Mouse (Mus musculus) neural tube, embryonic 15.5 days (tissue): Measurements from ENCODE around the gene Pkd1l3. TPM values are rescaled to one million over a fixed set of nuclear protein-coding genes. Genes with fewer than 3 reads are reported as not detected.

Experiments
- ATAC-seq: fragments of 200-750 bp; cut with Nextera tagmentation; 2 replicates; pipeline ENCODE4 v1.8.0; 2017; ENCODE audit warnings: mild to moderate bottlenecking, moderate TSS enrichment, moderate library complexity; ENCODE audit not compliant: low FRiP score
- H3K27ac ChIP-seq: fragments of 300-500 bp; sonication (generic); replicated peaks from 2 replicates; pipeline ENCODE4 v1.5.1; 2015; ENCODE audit warnings: mild to moderate bottlenecking, inconsistent platforms
- H3K27me3 ChIP-seq: fragments of 300-500 bp; sonication (generic); replicated peaks from 2 replicates; pipeline ENCODE4 v1.6.1; 2015; ENCODE audit warnings: inconsistent platforms
- H3K36me3 ChIP-seq: fragments of 300-500 bp; sonication (generic); 2 replicates; pipeline ENCODE4 v1.6.1; 2015; ENCODE audit warnings: inconsistent platforms
- H3K4me1 ChIP-seq: fragments of 300-500 bp; sonication (generic); 2 replicates; pipeline ENCODE4 v1.6.1; 2015; ENCODE audit warnings: inconsistent platforms
- H3K4me2 ChIP-seq: fragments of 300-500 bp; sonication (generic); 2 replicates; pipeline ENCODE4 v1.6.1; 2015; ENCODE audit warnings: inconsistent platforms, mild to moderate bottlenecking, moderate library complexity
- H3K4me3 ChIP-seq: fragments of 300-500 bp; sonication (generic); replicated peaks from 2 replicates; pipeline ENCODE4 v1.5.1; 2015; ENCODE audit warnings: mild to moderate bottlenecking, inconsistent platforms
- H3K9ac ChIP-seq: fragments of 300-500 bp; sonication (generic); replicated peaks from 2 replicates; pipeline ENCODE4 v1.6.1; 2015; ENCODE audit warnings: mild to moderate bottlenecking, inconsistent platforms
- H3K9me3 ChIP-seq: fragments of 300-500 bp; sonication (generic); replicated peaks from 2 replicates; pipeline ENCODE4 v1.6.1; 2016; ENCODE audit warnings: inconsistent platforms
- WGBS: fragments of 180-500 bp; shearing (Covaris S2); methylation state at CpG from one replicate; pipeline ENCODE4 v1.1.7; 2015; ENCODE audit warnings: mixed read lengths; 5-methylcytosine and 5-hydroxymethylcytosine counted together
- polyA plus RNA-seq: library from polyadenylated mRNA; unstranded; fragments of >200 nt; fragmentation: Nextera tagmentation; extraction: Ambion mirVana; gene quantifications from 2 replicates; pipeline ENCODE4 v1.2.1, GENCODE M21; 2015

Gene Pkd1l3
- polyA plus RNA-seq, 1 experiment from 2014 or later = 0.04 TPM

DNA sequence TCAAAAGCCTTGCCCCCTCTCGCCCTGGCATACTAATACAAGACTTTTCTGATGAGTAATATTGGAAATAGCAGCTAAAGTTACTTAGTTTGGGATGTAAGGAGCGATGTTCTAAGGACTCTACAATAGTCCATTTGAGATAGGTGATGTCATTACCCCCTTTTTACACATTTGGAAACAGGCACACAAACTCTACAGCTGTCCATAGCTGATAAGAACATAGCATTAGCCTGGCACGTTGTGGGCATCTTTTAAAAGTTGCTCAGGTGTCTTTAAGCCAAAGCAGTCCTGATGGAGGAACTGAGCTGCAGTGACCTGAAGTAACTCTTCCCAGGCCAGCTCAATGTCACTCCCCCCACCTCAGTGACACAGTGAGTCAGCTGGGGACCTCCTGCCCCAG lies 22.9 kb upstream of the Pkd1l3 start:
- H3K36me3 ChIP-seq = peaks cover 25% of the 10 kb centered on the region
- H3K4me3 ChIP-seq = no peak overlapping the region
- H3K4me1 ChIP-seq = no peaks in the 10 kb centered on the region
- no peaks in the 10 kb centered on the region for H3K9me3 ChIP-seq
- ATAC-seq = no peak
- H3K27ac ChIP-seq = no peak overlapping the region
- no peak overlapping the region for H3K9ac ChIP-seq
- 92% methylated on average over 3 of the region's 3 CpGs for WGBS
- no peak overlapping the region for H3K4me2 ChIP-seq
- H3K27me3 ChIP-seq = no peaks in the 10 kb centered on the region

DNA sequence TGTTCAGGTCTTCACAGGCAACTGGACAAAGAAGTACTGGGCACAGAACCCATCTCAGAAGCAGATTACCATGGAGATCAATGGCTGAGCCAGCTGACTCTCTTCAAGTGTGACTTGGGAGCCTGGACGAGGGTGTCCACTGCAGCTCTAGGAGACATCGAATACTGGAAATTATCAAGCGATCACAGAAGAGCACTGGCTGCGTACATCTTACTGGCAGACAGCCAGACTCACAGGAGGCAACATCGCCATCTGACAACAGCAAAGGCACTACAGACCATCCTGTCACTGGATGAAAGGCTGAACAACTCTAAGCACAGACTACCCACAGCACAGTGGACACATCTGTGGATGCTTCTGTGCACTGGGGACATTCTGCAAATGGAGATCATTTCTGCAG lies 22.2 kb upstream of the Pkd1l3 start:
- no peak overlapping the region for H3K27ac ChIP-seq
- no peaks in the 10 kb centered on the region for H3K4me1 ChIP-seq
- no peak overlapping the region for H3K4me3 ChIP-seq
- ATAC-seq = no peak
- H3K4me2 ChIP-seq = no peak overlapping the region
- no peaks in the 10 kb centered on the region for H3K9me3 ChIP-seq
- no peaks in the 10 kb centered on the region for H3K27me3 ChIP-seq
- WGBS = 96% methylated on average over 5 of the region's 5 CpGs
- no peak overlapping the region for H3K9ac ChIP-seq
- H3K36me3 ChIP-seq = peaks cover 25% of the 10 kb centered on the region

DNA sequence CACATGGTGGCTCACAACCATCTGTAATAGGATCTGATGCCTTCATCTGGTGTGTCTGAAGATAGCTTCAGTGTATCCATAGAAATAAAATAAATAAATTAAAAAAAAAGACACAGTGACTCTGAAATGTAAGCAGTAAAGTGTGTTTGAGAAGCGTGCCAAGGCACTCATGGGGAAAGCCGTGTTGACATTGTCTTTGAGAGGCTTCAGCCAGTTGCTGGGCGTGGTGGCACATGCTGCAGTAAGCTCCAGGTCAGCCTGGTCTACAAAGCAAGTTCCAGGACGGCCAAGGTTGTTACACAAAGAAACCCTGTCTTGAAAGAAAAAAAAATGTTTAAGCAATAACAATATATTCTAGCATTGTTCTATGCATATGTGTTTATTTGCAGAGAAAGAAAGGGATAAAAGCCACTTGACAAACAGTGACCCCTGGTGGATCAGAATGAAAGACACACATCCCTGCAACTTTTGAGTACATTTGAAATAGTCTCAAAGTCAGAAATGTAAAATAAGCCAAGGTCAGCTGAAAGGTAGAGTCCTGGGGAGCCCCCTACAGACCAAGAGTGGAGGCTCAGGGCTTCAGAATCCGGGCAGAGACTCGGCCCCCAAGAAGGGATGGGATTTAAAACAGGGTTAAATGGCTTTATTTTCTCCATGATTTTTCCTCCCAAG lies 21.1 kb upstream of the Pkd1l3 start:
- Histone ChIP-seq H3K36me3 (peaks cover 26% of the 10 kb centered on the region), H3K9me3 (no peaks in the 10 kb centered on the region), H3K4me1 (no peaks in the 10 kb centered on the region), H3K27me3 (no peaks in the 10 kb centered on the region), H3K9ac (no peak overlapping the region), H3K4me2 (no peak overlapping the region), H3K4me3 (no peak overlapping the region), H3K27ac (no peak overlapping the region)
- 82% methylated on average over 6 of the region's 6 CpGs for WGBS
- no peak for ATAC-seq

DNA sequence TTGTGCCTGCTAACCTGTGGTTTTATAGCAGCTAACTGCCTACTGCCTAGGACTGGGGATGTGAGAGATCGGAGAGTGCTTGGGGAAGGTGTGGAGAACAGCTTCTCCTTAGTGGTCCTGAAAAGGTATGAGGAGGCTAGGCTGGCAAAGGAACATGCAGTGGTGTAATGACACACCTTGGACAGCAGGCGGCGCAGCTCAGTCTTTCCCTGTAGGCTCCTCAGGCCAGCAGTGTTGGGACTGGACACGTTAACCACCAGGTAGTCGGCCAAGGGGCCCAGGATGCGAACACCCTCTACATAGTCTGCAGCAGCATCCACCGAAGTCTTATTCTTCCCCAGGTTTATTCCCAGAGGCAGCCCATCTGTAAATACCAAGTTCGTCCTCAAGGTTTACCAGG lies 18.5 kb upstream of the Pkd1l3 start:
- H3K9me3 ChIP-seq = no peaks in the 10 kb centered on the region
- WGBS = 53% methylated on average over 8 of the region's 8 CpGs
- peaks cover 38% of the 10 kb centered on the region for H3K36me3 ChIP-seq
- H3K4me2 ChIP-seq = no peak overlapping the region
- no peak overlapping the region for H3K27ac ChIP-seq
- no peak for ATAC-seq
- no peak overlapping the region for H3K9ac ChIP-seq
- H3K27me3 ChIP-seq = no peaks in the 10 kb centered on the region
- no peaks in the 10 kb centered on the region for H3K4me1 ChIP-seq
- H3K4me3 ChIP-seq = no peak overlapping the region

DNA sequence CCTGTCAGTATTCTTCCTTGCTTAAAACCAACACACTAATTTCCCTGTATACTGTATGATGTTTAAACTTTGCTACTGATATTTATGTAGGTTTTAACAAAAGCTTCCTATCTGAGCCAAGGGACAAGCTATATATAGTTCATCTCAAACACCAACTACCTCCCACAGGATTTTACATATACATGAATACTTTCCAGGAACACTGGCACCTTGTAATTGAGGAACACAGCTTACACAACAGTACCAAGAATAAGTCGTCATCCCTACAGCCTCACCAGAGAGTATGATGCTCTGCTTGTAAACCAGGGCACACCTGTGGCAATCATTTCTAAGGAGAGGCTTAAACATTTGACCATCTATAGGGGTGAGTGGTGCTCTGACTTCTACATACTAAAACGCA lies 7.6 kb upstream of the Pkd1l3 start:
- Histone ChIP-seq H3K36me3 (peaks cover 24% of the 10 kb centered on the region), H3K9me3 (no peaks in the 10 kb centered on the region), H3K27me3 (no peaks in the 10 kb centered on the region), H3K9ac (no peak overlapping the region), H3K4me3 (no peak overlapping the region), H3K4me2 (no peak overlapping the region), H3K27ac (no peak overlapping the region), H3K4me1 (peaks cover 17% of the 10 kb centered on the region)
- 86% methylated on average over 2 of the region's 2 CpGs for WGBS
- no peak for ATAC-seq

DNA sequence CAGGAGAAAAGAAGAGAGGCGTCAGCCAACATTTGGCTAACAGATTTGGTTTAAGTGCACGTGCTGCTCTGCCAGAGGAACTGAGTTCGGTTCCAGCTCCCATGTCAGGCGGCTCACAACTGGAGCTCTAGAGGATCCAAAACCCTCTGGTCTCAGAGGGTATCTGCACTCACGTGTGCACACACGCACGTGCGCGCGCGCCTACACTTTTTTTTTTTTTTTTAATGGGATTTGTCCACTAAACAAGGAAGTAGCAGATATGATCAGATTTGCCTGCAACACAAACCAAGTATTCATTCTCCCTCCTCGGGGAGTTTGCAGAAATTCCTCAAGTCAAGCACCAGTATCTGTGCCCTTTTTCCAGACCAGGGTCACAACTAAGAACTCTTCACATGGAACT lies 6.7 kb upstream of the Pkd1l3 start:
- peak overlapping the region; percentile 59 for H3K9ac ChIP-seq
- H3K4me3 ChIP-seq = peak overlapping the region; percentile 71
- no peaks in the 10 kb centered on the region for H3K9me3 ChIP-seq
- WGBS = 8% methylated on average over 12 of the region's 12 CpGs
- ATAC-seq = no peak
- H3K27me3 ChIP-seq = no peaks in the 10 kb centered on the region
- peak overlapping the region; percentile 91 for H3K27ac ChIP-seq
- peaks cover 17% of the 10 kb centered on the region for H3K4me1 ChIP-seq
- H3K36me3 ChIP-seq = peaks cover 17% of the 10 kb centered on the region
- H3K4me2 ChIP-seq = peak overlapping the region; percentile 88

DNA sequence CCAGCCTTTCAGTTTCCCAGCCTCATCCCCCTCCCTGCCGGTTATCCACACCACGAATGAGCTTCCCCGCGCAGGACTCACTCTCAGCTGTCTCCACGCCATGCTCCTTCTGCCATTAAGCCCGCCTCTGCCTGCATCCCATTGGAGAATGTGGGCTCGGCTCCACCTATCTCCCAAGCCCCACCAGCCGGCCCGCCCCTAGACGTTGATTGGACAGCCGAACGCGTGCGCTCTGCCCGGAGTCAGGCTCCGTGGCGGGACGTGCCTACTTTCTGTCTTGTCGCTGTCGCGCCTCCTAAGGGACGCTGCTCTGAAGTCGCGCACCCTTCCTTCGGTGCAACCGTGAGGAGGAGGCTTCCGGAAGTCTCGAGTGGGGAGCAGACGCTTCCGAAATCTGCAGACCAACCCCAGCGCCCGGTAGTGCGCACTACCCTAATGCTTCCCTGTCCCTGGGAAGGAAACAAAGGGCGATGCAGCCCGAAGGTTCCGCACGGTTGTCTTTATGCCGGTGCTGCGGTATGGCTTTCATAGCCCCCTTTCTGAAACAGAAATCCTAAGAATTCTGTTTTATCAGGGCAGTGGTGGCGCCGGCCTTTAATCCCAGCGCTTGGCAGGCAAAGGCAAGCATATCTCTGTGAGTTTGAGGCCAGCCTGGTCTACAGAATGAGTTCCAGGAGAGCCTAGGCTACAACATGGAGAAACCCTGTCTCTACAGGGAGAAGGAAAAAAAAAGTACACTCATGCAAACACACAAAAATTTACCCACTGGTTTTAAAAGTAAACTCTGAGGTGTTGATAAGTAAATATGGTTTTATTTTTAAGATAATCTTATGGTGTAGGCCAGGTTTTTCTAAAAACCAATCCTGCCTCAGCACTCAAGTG lies 5.8 kb upstream of the Pkd1l3 start, which contains the start of gene Dhodh:
TSS of gene Dhodh (minus strand) at position 403 of the 882 bp plus-strand sequence.
- H3K4me3 ChIP-seq = peak within 1 kb of the TSS; percentile 71
- peaks cover 17% of the 10 kb centered on the region for H3K4me1 ChIP-seq
- peak within 1 kb of the TSS; percentile 88 for H3K4me2 ChIP-seq
- peaks cover 8% of the 10 kb centered on the region for H3K36me3 ChIP-seq
- peak within 1 kb of the TSS; percentile 63 for H3K9ac ChIP-seq
- ATAC-seq = peak; percentile 100
- no peaks in the 10 kb centered on the region for H3K27me3 ChIP-seq
- H3K9me3 ChIP-seq = no peaks in the 10 kb centered on the region
- peak within 1 kb of the TSS; percentile 91 for H3K27ac ChIP-seq
- under 1% methylated on average over 42 of the region's 42 CpGs for WGBS

DNA sequence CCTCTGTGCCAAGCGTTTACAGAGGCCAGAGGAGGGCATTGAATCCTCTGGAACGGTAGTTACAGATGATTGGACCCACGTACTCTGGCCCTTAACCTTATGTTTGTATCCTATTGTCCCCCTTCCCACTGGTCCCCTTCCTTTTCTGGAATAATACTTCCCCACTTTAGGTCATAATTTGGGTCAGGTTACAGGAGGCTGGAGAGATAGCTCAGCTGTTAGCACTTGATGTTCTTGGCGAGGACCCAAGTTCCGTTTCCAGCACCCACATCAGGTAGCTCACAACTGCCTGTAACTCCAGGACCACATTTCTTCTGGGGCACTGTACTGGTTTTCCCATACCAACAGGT lies 5.2 kb upstream of the Pkd1l3 start:
- Histone ChIP-seq H3K4me2 (peak overlapping the region; percentile 88), H3K9ac (peak overlapping the region; percentile 63), H3K27ac (peak overlapping the region; percentile 91), H3K4me1 (peaks cover 17% of the 10 kb centered on the region), H3K36me3 (0 out of 2 replicates have a peak, but pooled peaks cover 3% of the 10 kb centered on the region), H3K4me3 (peak overlapping the region; percentile 71), H3K9me3 (no peaks in the 10 kb centered on the region), H3K27me3 (no peaks in the 10 kb centered on the region)
- WGBS = 21% methylated on average over 5 of the region's 5 CpGs
- no peak for ATAC-seq

DNA sequence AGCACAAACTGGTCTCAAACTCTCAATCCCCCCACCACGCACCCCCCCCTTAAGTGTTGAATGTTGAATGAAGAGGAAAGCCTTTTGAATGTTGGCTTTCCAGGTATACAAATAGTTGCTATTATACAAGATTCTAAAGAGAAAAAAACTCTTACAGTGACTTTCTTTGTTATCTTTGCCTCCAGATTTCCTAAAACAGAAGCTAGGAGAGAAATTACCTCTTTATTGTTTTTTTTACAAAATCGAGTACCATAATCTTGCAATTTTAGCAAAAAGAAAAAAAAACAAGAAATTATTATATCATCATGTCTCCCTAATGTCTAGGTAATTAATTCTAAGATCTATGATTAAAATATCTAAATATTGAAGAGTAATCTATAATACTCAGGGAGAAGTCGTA lies 1.3 kb downstream of the Pkd1l3 start:
- Histone ChIP-seq H3K9ac (no peak overlapping the region), H3K27me3 (no peaks in the 10 kb centered on the region), H3K4me1 (no peaks in the 10 kb centered on the region), H3K4me2 (no peak overlapping the region), H3K4me3 (no peak overlapping the region), H3K36me3 (no peaks in the 10 kb centered on the region), H3K27ac (no peak overlapping the region), H3K9me3 (no peaks in the 10 kb centered on the region)
- ATAC-seq = no peak
- WGBS = 92% methylated on average over 3 of the region's 3 CpGs

DNA sequence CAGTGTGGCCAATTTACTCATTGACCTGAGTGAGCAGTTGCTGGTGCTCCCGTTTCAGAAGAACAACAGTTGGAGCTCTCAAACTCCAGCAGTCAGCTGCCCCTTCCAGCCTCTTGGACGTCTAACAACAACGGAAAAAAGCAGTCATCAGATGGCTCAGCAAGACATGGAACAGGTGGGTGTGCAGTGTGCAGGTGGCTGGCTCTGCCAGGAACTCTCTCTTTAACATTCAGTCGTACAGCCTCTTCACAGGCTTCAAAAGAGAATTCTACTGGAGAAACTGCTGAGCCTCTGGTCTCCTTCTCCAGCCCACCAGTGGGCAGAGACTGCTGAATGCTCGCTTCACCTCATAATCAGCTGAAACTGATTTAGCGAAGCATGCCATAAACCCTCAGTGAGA lies 14.3 kb downstream of the Pkd1l3 start:
- Histone ChIP-seq H3K9ac (no peak overlapping the region), H3K36me3 (no peaks in the 10 kb centered on the region), H3K27me3 (no peaks in the 10 kb centered on the region), H3K4me1 (no peaks in the 10 kb centered on the region), H3K27ac (no peak overlapping the region), H3K4me3 (no peak overlapping the region), H3K4me2 (no peak overlapping the region), H3K9me3 (peaks cover 6% of the 10 kb centered on the region; the same call in 1 of the 2 replicates)
- no peak for ATAC-seq
- WGBS = 75% methylated on average over 6 of the region's 6 CpGs

DNA sequence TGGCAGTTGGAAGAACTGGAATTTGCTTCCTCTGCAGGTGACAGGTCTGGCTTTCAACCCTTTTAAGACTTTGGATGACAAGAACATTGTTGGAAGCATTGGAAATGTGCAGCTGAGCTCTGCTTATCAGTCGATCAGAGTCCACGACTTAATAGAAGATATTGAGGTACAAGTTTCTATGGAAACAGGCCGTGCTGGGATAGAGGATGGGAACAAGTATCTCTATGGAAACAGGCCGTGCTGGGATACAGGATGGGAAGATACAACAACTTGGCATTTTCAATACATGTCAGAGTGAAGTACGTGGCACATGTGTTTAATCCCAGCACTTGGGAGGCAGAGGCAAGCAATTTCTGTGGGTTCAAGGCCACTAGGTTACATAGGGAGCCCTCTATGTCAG lies 18.2 kb downstream of the Pkd1l3 start:
- no peak overlapping the region for H3K4me2 ChIP-seq
- no peak overlapping the region for H3K4me3 ChIP-seq
- H3K4me1 ChIP-seq = no peaks in the 10 kb centered on the region
- H3K27me3 ChIP-seq = no peaks in the 10 kb centered on the region
- H3K27ac ChIP-seq = no peak overlapping the region
- H3K9me3 ChIP-seq = no peaks in the 10 kb centered on the region
- no peak overlapping the region for H3K9ac ChIP-seq
- no peak for ATAC-seq
- 69% methylated on average over 5 of the region's 5 CpGs for WGBS
- H3K36me3 ChIP-seq = no peaks in the 10 kb centered on the region

DNA sequence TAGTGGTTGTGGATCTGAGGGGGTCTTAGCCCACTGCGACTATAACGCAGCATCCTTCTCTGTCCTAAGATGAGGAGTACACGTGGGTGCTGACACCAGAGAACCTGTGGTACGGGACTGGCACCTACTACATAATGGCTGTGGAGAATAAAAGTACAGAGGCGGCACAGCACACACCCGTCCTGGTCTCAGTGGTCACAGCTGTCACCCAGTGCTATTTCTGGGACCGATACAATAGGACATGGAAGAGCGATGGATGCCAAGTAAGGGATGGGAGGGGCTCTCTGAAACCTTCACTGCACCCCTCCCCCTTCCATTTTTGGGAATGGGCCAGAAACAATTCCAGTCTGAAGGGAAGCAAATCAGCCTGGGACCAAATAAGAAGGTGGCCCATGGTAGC lies 20.8 kb downstream of the Pkd1l3 start:
- no peak for ATAC-seq
- Histone ChIP-seq H3K4me1 (no peaks in the 10 kb centered on the region), H3K9me3 (no peaks in the 10 kb centered on the region), H3K36me3 (no peaks in the 10 kb centered on the region), H3K4me3 (no peak overlapping the region), H3K4me2 (no peak overlapping the region), H3K9ac (no peak overlapping the region), H3K27me3 (no peaks in the 10 kb centered on the region), H3K27ac (no peak overlapping the region)
- 93% methylated on average over 8 of the region's 8 CpGs for WGBS
